Mouse (Mus musculus): ENCODE measurements around the gene Ikzf3.

- TF ChIP-seq CTCF (conservative IDR thresholded peaks at IDR 0.05; ENCODE audit: insufficient read depth, insufficient read length, low read depth, low read length) (no peak), POLR2A (IDR thresholded peaks at IDR 0.05; ENCODE audit: low read depth, low read length) (no peak)
These were observed 36.2 kb upstream of the Ikzf3 start for GRCm38 (mm10) chr11:98582030-98582388.

Data from kidney, adult 2 months (tissue).